Mouse (Mus musculus) limb, embryonic 10.5 days (tissue): ENCODE results near the gene Olfr453. TPM values are rescaled to one million over a fixed set of nuclear protein-coding genes. Genes with fewer than 3 reads are reported as not detected.

ENCODE experiments used
- DNase-seq: peaks from one replicate; pipeline ENCODE4 v3.0.0-alpha.2; 2017; ENCODE audit warnings: low spot score
- H3K27ac ChIP-seq: fragments of 300-500 bp; sonication (generic); 2 replicates; pipeline ENCODE4 v1.5.1; 2016; ENCODE audit warnings: mild to moderate bottlenecking
- H3K27me3 ChIP-seq: fragments of 300-500 bp; sonication (generic); 2 replicates; pipeline ENCODE4 v1.6.1; 2016; ENCODE audit warnings: low read depth, mild to moderate bottlenecking; ENCODE audit not compliant: poor library complexity, severe bottlenecking
- H3K36me3 ChIP-seq: fragments of 300-500 bp; sonication (generic); 2 replicates; pipeline ENCODE4 v1.6.1; 2016; ENCODE audit warnings: mild to moderate bottlenecking, moderate library complexity
- H3K4me1 ChIP-seq: fragments of 300-500 bp; sonication (generic); 2 replicates; pipeline ENCODE4 v1.6.1; 2016
- H3K4me3 ChIP-seq: fragments of 300-500 bp; sonication (generic); 2 replicates; pipeline ENCODE4 v1.5.1; 2016; ENCODE audit warnings: mild to moderate bottlenecking, moderate library complexity
- H3K9me3 ChIP-seq: fragments of 300-500 bp; sonication (generic); replicated peaks from 2 replicates; pipeline ENCODE4 v1.6.1; 2016; ENCODE audit warnings: mild to moderate bottlenecking
- WGBS: fragments of 180-500 bp; shearing (Covaris S2); methylation state at CpG from one replicate; pipeline ENCODE4 v1.1.7; 2016; 5-methylcytosine and 5-hydroxymethylcytosine counted together
- polyA plus RNA-seq: library from polyadenylated mRNA; unstranded; fragments of >200 nt; fragmentation: Nextera tagmentation; extraction: Ambion mirVana; gene quantifications from 2 replicates; pipeline ENCODE4 v1.2.1, GENCODE M21; 2016

Olfr453 gene
- not detected in 2 replicates for polyA plus RNA-seq

DNA sequence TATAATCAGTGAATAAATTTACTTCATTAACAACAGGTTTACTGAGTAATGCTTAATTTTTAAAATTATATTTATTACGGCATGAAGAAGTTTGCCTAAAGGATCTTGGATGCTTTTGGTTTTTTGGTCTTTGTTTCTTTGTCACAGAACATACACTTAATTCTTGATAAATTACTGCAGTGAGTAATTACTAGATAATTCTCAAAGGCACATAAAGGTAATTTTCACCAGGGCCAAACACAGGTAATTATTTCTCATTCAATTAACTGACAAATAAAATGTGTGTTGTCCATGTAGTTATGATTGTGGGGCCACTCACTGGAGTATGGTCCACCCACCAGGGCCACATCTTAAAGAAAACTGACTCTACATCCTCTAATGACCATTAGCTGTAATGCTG lies at the start of gene Olfr453:
TSS of gene Olfr453 (plus strand) at position 301 of the 400 bp plus-strand sequence.
- no peaks in the 10 kb centered on the region for H3K36me3 ChIP-seq
- no peaks in the 10 kb centered on the region for H3K27me3 ChIP-seq
- H3K9me3 ChIP-seq, result no peaks in the 10 kb centered on the region
- H3K4me1 ChIP-seq, result no peaks in the 10 kb centered on the region
- 98% methylated on average over 1 of the region's 1 CpGs for WGBS
- no peak for DNase-seq
- H3K4me3 ChIP-seq, result no peak within 1 kb of the TSS
- no peak within 1 kb of the TSS for H3K27ac ChIP-seq

- Histone ChIP-seq H3K36me3 (peaks cover 36% of the 10 kb centered on the region), H3K9me3 (no peaks in the 10 kb centered on the region), H3K27me3 (no peaks in the 10 kb centered on the region), H3K4me3 (no peak overlapping the region), H3K27ac (no peak overlapping the region), H3K4me1 (peaks cover 11% of the 10 kb centered on the region)
- DNase-seq, result no peak
Observed at GRCm38 (mm10) chr6:42689761-42690160, 49.4 kb upstream of the Olfr453 start.

DNA sequence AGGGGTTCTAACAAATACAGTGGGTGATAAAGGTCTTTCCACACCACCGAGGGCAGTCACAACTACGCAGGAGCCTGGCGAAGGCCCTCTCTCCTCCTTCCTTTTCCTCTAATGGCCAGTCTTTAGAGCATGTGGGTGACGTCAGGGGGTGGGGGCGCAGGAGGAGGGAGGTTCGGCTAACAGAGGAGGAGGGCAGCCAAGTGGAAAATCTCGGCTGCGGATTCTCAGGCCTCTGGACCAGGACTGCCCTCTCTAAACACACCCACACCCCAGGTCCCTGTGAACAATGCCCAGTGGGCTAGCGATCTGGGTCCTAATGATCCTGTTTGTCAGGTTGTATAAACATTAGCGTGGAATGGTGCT lies 47.0 kb upstream of the Olfr453 start:
- peak overlapping the region; percentile 70 for H3K4me3 ChIP-seq
- H3K4me1 ChIP-seq, result peaks cover 11% of the 10 kb centered on the region
- H3K36me3 ChIP-seq, result peaks cover 13% of the 10 kb centered on the region
- no peaks in the 10 kb centered on the region for H3K27me3 ChIP-seq
- peak overlapping the region; percentile 90 for H3K27ac ChIP-seq
- DNase-seq, result peak; percentile 80
- 0% methylated on average over 10 of the region's 10 CpGs for WGBS
- no peaks in the 10 kb centered on the region for H3K9me3 ChIP-seq

DNA sequence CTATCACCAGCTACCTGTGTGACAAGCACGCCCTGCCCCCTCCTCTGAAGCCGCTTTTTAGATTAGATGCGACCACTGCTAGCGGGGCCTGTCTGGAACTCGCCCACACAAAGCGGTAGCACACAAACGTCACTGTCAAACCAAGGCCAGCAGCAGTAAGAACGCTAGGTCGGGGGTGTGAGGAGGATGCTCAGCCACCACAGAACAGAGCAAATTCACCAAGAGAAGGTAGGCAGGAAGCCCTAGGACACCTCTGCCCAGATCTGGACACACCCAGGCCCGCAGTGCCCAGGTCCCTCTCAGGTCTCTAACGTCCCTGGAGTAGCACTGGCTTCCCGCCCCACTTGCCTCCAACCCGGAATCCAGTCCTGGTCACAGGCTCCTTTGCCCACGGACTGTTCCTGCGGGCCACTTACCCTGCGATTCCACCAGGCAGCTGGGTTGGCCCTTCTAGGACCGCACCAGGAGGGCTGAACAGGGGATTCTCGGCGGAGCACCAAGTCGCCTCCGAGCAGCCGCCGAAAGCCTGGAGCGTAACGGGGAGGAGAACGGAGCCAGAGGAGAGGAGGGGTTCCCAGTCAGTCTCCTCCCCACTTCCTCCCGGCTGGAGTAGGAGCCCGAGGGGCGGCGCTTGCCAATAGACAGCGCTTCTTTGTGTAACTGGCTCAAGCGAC lies 46.5 kb upstream of the Olfr453 start:
- Histone ChIP-seq H3K9me3 (no peaks in the 10 kb centered on the region), H3K27ac (peak overlapping the region; percentile 90), H3K4me3 (peak overlapping the region; percentile 70), H3K4me1 (peaks cover 11% of the 10 kb centered on the region), H3K27me3 (no peaks in the 10 kb centered on the region), H3K36me3 (peaks cover 14% of the 10 kb centered on the region)
- WGBS, result under 1% methylated on average over 32 of the region's 32 CpGs
- DNase-seq, result peak; percentile 84

- Histone ChIP-seq H3K9me3 (no peaks in the 10 kb centered on the region), H3K4me1 (0 out of 2 replicates have a peak, but pooled peaks cover 10% of the 10 kb centered on the region), H3K27me3 (no peaks in the 10 kb centered on the region), H3K4me3 (peak within 1 kb of the TSS; percentile 81), H3K27ac (peak within 1 kb of the TSS; percentile 95), H3K36me3 (no peaks in the 10 kb centered on the region)
- 1% methylated on average over 28 of the region's 28 CpGs for WGBS
- peak; percentile 79 for DNase-seq
Observed at GRCm38 (mm10) chr6:42709291-42710211, 29.6 kb upstream of the Olfr453 start, which contains the start of gene Tcaf1. TSS of gene Tcaf1 (minus strand) at chr6:42710088.

GRCm38 (mm10) chr6:42714668-42715067 lies 24.5 kb upstream of the Olfr453 start:
- WGBS, result 82% methylated on average over 8 of the region's 8 CpGs
- H3K36me3 ChIP-seq, result no peaks in the 10 kb centered on the region
- H3K4me3 ChIP-seq, result no peak overlapping the region
- H3K27me3 ChIP-seq, result no peaks in the 10 kb centered on the region
- no peak overlapping the region for H3K27ac ChIP-seq
- DNase-seq, result no peak
- no peaks in the 10 kb centered on the region for H3K4me1 ChIP-seq
- no peaks in the 10 kb centered on the region for H3K9me3 ChIP-seq

- Histone ChIP-seq H3K27ac (no peak overlapping the region), H3K36me3 (no peaks in the 10 kb centered on the region), H3K4me3 (no peak overlapping the region), H3K27me3 (no peaks in the 10 kb centered on the region), H3K9me3 (no peaks in the 10 kb centered on the region), H3K4me1 (no peaks in the 10 kb centered on the region)
- DNase-seq, result no peak
Observed at GRCm38 (mm10) chr6:42717973-42718372, 21.2 kb upstream of the Olfr453 start.

- H3K9me3 ChIP-seq, result no peaks in the 10 kb centered on the region
- no peak for DNase-seq
- no peaks in the 10 kb centered on the region for H3K36me3 ChIP-seq
- H3K4me1 ChIP-seq, result no peaks in the 10 kb centered on the region
- no peak overlapping the region for H3K4me3 ChIP-seq
- no peaks in the 10 kb centered on the region for H3K27me3 ChIP-seq
- WGBS, result 76% methylated on average over 5 of the region's 5 CpGs
- H3K27ac ChIP-seq, result no peak overlapping the region
Observed at GRCm38 (mm10) chr6:42742303-42742702, 3.1 kb downstream of the Olfr453 start.

GRCm38 (mm10) chr6:42747846-42748245 lies 8.7 kb downstream of the Olfr453 start:
- H3K4me3 ChIP-seq, result no peak overlapping the region
- H3K4me1 ChIP-seq, result no peaks in the 10 kb centered on the region
- no peak overlapping the region for H3K27ac ChIP-seq
- no peaks in the 10 kb centered on the region for H3K36me3 ChIP-seq
- DNase-seq, result no peak
- H3K27me3 ChIP-seq, result no peaks in the 10 kb centered on the region
- H3K9me3 ChIP-seq, result no peaks in the 10 kb centered on the region

GRCm38 (mm10) chr6:42756104-42756503 lies 16.9 kb downstream of the Olfr453 start, which contains the start of gene Olfr38:
TSS of gene Olfr38 (plus strand) at chr6:42756404.
- H3K4me1 ChIP-seq, result no peaks in the 10 kb centered on the region
- H3K4me3 ChIP-seq, result no peak within 1 kb of the TSS
- no peak within 1 kb of the TSS for H3K27ac ChIP-seq
- 81% methylated on average over 1 of the region's 1 CpGs for WGBS
- no peaks in the 10 kb centered on the region for H3K36me3 ChIP-seq
- no peak for DNase-seq
- H3K27me3 ChIP-seq, result no peaks in the 10 kb centered on the region
- no peaks in the 10 kb centered on the region for H3K9me3 ChIP-seq

DNA sequence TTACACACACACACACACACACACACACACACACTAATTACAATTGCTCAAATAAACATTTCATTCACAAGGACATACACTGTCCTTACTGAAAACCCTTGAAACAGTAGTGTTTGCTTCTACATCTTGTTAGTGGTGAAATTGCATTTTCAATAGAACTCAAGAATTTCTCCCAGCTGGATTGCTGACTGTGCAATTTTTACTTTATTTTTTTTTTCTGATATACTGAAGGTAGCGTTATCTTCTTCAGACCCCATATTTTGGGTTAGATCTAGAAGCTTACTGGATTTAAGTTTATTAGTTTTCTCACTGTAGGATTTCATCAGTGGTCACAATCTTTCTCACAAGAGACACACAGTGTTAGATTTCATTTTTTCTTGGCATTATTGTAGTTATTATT lies 37.9 kb downstream of the Olfr453 start:
- no peak for DNase-seq
- WGBS, result 95% methylated on average over 1 of the region's 1 CpGs
- Histone ChIP-seq H3K27me3 (no peaks in the 10 kb centered on the region), H3K4me3 (no peak overlapping the region), H3K27ac (no peak overlapping the region), H3K36me3 (no peaks in the 10 kb centered on the region), H3K4me1 (no peaks in the 10 kb centered on the region), H3K9me3 (no peaks in the 10 kb centered on the region)

DNA sequence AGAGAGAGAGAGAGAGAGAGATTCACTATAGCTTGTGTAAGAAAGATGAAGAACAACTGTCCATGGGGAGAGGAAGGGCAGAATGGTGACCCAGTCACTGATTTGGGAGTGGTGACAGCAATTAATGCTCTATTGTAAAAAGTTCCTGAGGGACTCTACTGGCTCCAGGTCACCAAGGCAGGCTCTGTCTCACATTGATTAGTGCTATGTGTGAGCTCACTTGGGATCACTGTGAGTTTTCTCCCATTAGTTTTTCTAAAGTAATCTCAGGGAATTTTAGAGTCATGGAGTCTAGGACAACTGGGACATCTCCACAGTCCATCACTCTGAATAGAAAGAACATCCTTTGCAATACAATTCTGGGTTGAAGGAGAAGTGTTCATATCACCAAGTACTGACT lies 45.6 kb downstream of the Olfr453 start, which contains the start of gene Olfr452:
TSS of gene Olfr452 (plus strand) at position 301 of the 400 bp plus-strand sequence.
- no peaks in the 10 kb centered on the region for H3K27me3 ChIP-seq

DNA sequence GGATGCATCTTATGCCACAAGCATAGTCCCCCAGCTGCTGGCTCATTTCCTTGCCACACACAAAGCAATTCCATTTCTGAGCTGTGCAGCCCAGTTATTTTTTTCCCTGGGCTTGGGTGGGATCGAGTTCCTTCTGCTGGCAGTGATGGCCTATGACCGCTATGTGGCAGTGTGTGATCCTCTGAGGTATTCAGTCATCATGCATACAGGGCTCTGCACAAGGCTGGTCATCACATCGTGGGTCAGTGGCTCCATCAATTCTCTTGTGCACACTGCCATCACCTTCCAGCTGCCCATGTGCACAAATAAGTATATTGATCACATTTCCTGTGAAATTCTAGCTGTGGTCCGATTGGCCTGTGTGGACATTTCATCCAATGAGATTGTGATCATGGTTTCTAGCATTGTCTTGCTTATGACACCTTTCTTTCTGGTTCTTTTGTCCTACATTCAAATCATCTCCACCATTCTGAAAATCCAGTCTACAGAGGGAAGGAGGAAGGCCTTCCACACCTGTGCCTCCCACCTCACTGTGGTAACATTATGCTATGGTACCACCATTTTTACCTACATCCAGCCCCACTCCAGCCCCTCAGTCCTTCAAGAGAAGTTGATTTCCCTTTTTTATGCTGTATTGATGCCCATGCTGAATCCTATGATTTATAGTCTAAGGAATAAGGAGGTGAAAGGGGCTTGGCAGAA lies 51.2 kb downstream of the Olfr453 start:
- no peaks in the 10 kb centered on the region for H3K4me1 ChIP-seq
- 56% methylated on average over 4 of the region's 4 CpGs for WGBS
- no peak overlapping the region for H3K27ac ChIP-seq
- H3K27me3 ChIP-seq, result no peaks in the 10 kb centered on the region
- H3K4me3 ChIP-seq, result no peak overlapping the region
- H3K9me3 ChIP-seq, result no peaks in the 10 kb centered on the region
- H3K36me3 ChIP-seq, result no peaks in the 10 kb centered on the region
- no peak for DNase-seq

More for the DNA sequence above, 45.6 kb downstream of the Olfr453 start, which contains the start of gene Olfr452:
- no peaks in the 10 kb centered on the region for H3K36me3 ChIP-seq
- H3K27ac ChIP-seq, result no peak within 1 kb of the TSS
- H3K4me1 ChIP-seq, result no peaks in the 10 kb centered on the region
- no peak within 1 kb of the TSS for H3K4me3 ChIP-seq
- no peak for DNase-seq
- H3K9me3 ChIP-seq, result no peaks in the 10 kb centered on the region
